Mouse (Mus musculus): ENCODE measurements at regions not wholly inside any gene's neighbourhood (a gene's known extent, or its start where the extent isn't known, plus 50 kb on each side); places are given as distances from the start of the nearest gene placed in this dataset.

DNA sequence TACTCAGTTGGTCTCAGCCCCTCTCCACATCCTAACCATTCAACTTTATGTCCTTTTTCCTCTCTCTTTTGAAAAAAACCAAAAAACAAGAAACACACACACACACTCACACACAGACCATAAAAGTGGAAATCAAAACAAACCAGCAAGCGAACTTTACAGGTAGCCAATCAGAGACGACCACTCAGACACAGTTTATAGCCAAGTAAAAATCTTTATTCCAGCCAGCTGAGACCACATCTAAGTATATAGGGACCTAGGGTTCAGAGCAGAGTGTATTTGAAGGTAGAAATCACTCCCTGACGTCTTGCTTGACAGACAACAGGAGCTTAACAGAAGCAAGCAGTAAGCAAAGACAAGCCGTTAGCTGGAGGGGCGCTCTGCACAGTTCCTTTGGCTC, 553.3 kb downstream of the Gm19410 start:
- H3K36me3 ChIP-seq (ENCODE audit: control insufficient read depth, insufficient read depth, low read length): no peaks in the 10 kb centered on the region
- ATAC-seq (ENCODE audit: insufficient number of reproducible peaks, low FRiP score, low TSS enrichment, low read depth) (no peak), DNase-seq (ENCODE audit: low spot score) (no peak)
- H3K9me3 ChIP-seq (ENCODE audit: control insufficient read depth, low read length): no peaks in the 10 kb centered on the region
- H3K4me2 ChIP-seq (ENCODE audit: low read depth, severe bottlenecking): no peak overlapping the region
- 36% methylated on average over 5 of the region's 5 CpGs for WGBS
- H3K4me3 ChIP-seq (ENCODE audit: low read depth, low read length): no peak overlapping the region
- H3K27me3 ChIP-seq (ENCODE audit: control insufficient read depth, insufficient read depth, low read length): no peaks in the 10 kb centered on the region
- no peak overlapping the region for H3K27ac ChIP-seq (replicated peaks; ENCODE audit: low read depth, low read length)
- H3K4me1 ChIP-seq (ENCODE audit: control insufficient read depth, insufficient read depth, low read length): no peaks in the 10 kb centered on the region
- no peak overlapping the region for H3K9ac ChIP-seq (ENCODE audit: low read length)

DNA sequence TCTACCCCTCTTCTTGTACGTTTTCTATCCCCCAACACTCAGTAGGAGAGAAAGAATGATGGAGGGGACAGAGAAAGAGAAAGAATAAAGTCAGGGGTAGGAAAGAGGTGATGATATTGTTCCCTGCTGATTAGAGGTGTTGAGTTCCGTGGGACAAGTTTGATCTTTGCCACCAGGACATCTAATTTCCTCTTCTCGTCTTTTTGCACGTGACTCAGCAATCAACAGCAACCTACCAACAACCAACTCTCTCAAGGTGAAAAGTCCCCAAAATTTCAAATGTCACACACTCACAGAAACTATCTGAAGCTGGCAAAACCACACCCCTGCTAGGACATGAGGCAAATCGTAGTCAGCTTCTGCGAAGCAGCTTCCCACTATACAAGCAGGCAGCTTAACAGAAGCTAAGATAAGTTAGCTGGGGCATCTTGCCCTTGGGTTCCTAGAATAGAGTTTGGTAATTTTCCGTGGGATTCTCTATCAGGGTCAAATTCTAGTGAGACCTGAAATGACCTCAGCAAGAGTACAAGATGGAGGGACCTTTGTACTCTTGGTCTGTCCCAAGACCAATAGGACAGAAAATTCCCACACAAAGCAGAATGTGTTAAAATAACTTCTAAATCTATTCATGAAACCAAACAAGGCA, 553.8 kb downstream of the Gm19410 start:
- Histone ChIP-seq H3K36me3 (ENCODE audit: control insufficient read depth, insufficient read depth, low read length) (no peaks in the 10 kb centered on the region), H3K4me2 (ENCODE audit: low read depth, severe bottlenecking) (no peak overlapping the region), H3K27ac (replicated peaks; ENCODE audit: low read depth, low read length) (no peak overlapping the region), H3K27me3 (ENCODE audit: control insufficient read depth, insufficient read depth, low read length) (no peaks in the 10 kb centered on the region), H3K4me1 (ENCODE audit: control insufficient read depth, insufficient read depth, low read length) (no peaks in the 10 kb centered on the region), H3K9me3 (ENCODE audit: control insufficient read depth, low read length) (no peaks in the 10 kb centered on the region), H3K4me3 (ENCODE audit: low read depth, low read length) (no peak overlapping the region), H3K9ac (ENCODE audit: low read length) (no peak overlapping the region)
- WGBS: 43% methylated on average over 7 of the region's 7 CpGs
- DNase-seq (ENCODE audit: low spot score) (no peak), ATAC-seq (ENCODE audit: insufficient number of reproducible peaks, low FRiP score, low TSS enrichment, low read depth) (no peak)

DNA sequence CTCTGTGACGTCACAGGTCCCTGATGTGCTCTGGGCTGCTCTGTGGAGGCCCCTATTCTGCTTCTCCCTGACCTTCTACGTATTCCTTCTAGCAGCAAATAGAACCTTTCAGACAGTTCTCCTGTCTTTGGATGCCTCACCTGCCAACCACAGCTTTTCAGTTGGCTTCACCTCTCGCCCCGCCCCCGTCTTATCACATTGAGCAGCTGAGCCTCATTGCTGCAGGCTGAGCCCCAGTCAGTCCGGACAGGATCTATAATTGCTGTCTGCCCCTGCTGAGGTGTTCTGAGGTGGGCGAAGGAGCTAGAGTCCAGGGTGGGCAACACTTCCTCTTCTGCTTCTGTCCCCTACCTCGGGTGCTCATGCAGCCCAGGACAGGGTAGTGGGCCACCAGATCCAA, 556.5 kb downstream of the Gm19410 start:
- Histone ChIP-seq H3K4me2 (ENCODE audit: low read depth, severe bottlenecking) (no peak overlapping the region), H3K36me3 (ENCODE audit: control insufficient read depth, insufficient read depth, low read length) (no peaks in the 10 kb centered on the region), H3K4me1 (ENCODE audit: control insufficient read depth, insufficient read depth, low read length) (no peaks in the 10 kb centered on the region), H3K9ac (ENCODE audit: low read length) (no peak overlapping the region), H3K4me3 (ENCODE audit: low read depth, low read length) (no peak overlapping the region), H3K27me3 (ENCODE audit: control insufficient read depth, insufficient read depth, low read length) (no peaks in the 10 kb centered on the region), H3K27ac (replicated peaks; ENCODE audit: low read depth, low read length) (no peak overlapping the region), H3K9me3 (ENCODE audit: control insufficient read depth, low read length) (no peaks in the 10 kb centered on the region)
- 81% methylated on average over 8 of the region's 8 CpGs for WGBS
- DNase-seq (ENCODE audit: low spot score) (no peak), ATAC-seq (ENCODE audit: insufficient number of reproducible peaks, low FRiP score, low TSS enrichment, low read depth) (no peak)

GRCm38 (mm10) chr8:36322578-36322977, 557.0 kb downstream of the Gm19410 start:
- H3K4me2 ChIP-seq (ENCODE audit: low read depth, severe bottlenecking): no peak overlapping the region
- ATAC-seq (ENCODE audit: insufficient number of reproducible peaks, low FRiP score, low TSS enrichment, low read depth) (no peak), DNase-seq (ENCODE audit: low spot score) (no peak)
- no peaks in the 10 kb centered on the region for H3K4me1 ChIP-seq (ENCODE audit: control insufficient read depth, insufficient read depth, low read length)
- H3K27ac ChIP-seq (replicated peaks; ENCODE audit: low read depth, low read length): no peak overlapping the region
- no peak overlapping the region for H3K9ac ChIP-seq (ENCODE audit: low read length)
- no peak overlapping the region for H3K4me3 ChIP-seq (ENCODE audit: low read depth, low read length)
- WGBS: 74% methylated on average over 7 of the region's 7 CpGs
- H3K27me3 ChIP-seq (ENCODE audit: control insufficient read depth, insufficient read depth, low read length): no peaks in the 10 kb centered on the region
- no peaks in the 10 kb centered on the region for H3K36me3 ChIP-seq (ENCODE audit: control insufficient read depth, insufficient read depth, low read length)
- H3K9me3 ChIP-seq (ENCODE audit: control insufficient read depth, low read length): no peaks in the 10 kb centered on the region

DNA sequence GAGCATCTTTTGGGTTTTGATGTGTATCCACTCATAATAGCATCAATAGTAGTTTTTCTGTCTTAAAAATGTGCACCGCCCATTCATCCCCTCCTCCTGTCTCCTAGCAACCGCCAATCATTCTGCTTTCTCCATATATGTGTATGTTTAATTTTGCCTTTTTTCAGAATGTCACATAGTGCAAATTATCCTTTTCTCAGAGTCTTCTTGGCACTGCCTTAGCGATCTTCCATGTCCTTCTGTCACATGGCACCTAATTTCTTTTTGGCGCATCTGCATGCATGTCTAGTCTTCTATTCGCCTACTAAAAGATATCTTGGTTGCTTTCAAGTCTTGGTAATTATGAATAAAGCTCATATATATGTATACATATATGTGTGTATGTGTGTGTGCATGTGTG, 573.0 kb downstream of the Gm19410 start:
- no peak overlapping the region for H3K4me2 ChIP-seq (ENCODE audit: low read depth, severe bottlenecking)
- H3K4me1 ChIP-seq (ENCODE audit: control insufficient read depth, insufficient read depth, low read length): no peaks in the 10 kb centered on the region
- H3K27ac ChIP-seq (replicated peaks; ENCODE audit: low read depth, low read length): no peak overlapping the region
- 91% methylated on average over 5 of the region's 5 CpGs for WGBS
- no peak overlapping the region for H3K9ac ChIP-seq (ENCODE audit: low read length)
- no peak for ATAC-seq (ENCODE audit: insufficient number of reproducible peaks, low FRiP score, low TSS enrichment, low read depth)
- no peak for DNase-seq (ENCODE audit: low spot score)
- H3K4me3 ChIP-seq (ENCODE audit: low read depth, low read length): no peak overlapping the region
- no peaks in the 10 kb centered on the region for H3K36me3 ChIP-seq (ENCODE audit: control insufficient read depth, insufficient read depth, low read length)
- H3K27me3 ChIP-seq (ENCODE audit: control insufficient read depth, insufficient read depth, low read length): no peaks in the 10 kb centered on the region
- no peaks in the 10 kb centered on the region for H3K9me3 ChIP-seq (ENCODE audit: control insufficient read depth, low read length)

DNA sequence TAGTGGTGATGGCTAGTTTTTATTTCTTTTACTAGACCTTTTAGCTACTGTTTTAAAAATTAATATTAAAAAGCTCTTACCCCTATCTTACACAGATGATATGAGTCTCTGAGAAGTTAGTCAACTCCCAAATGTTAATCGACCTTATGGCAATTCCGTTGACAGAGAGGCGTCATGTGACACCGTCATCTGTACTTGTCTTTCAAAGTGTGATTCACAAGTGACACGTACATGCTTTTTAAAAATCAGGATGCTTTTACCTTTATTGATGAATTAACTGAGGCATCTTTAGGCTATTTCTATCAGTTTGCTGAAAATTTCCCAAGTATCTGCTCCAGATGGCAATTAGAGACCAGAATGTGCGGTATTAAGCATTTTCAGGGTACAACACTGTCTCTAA, 573.9 kb downstream of the Gm19410 start:
- H3K4me1 ChIP-seq (ENCODE audit: control insufficient read depth, insufficient read depth, low read length): no peaks in the 10 kb centered on the region
- no peak overlapping the region for H3K9ac ChIP-seq (ENCODE audit: low read length)
- no peak overlapping the region for H3K4me3 ChIP-seq (ENCODE audit: low read depth, low read length)
- 91% methylated on average over 6 of the region's 6 CpGs for WGBS
- DNase-seq (ENCODE audit: low spot score): no peak
- H3K36me3 ChIP-seq (ENCODE audit: control insufficient read depth, insufficient read depth, low read length): no peaks in the 10 kb centered on the region
- H3K4me2 ChIP-seq (ENCODE audit: low read depth, severe bottlenecking): no peak overlapping the region
- no peaks in the 10 kb centered on the region for H3K27me3 ChIP-seq (ENCODE audit: control insufficient read depth, insufficient read depth, low read length)
- H3K9me3 ChIP-seq (ENCODE audit: control insufficient read depth, low read length): no peaks in the 10 kb centered on the region
- H3K27ac ChIP-seq (replicated peaks; ENCODE audit: low read depth, low read length): no peak overlapping the region
- no peak for ATAC-seq (ENCODE audit: insufficient number of reproducible peaks, low FRiP score, low TSS enrichment, low read depth)

- Histone ChIP-seq H3K9me3 (ENCODE audit: control insufficient read depth, low read length) (no peaks in the 10 kb centered on the region), H3K27ac (replicated peaks; ENCODE audit: low read depth, low read length) (no peak overlapping the region), H3K36me3 (ENCODE audit: control insufficient read depth, insufficient read depth, low read length) (no peaks in the 10 kb centered on the region), H3K4me1 (ENCODE audit: control insufficient read depth, insufficient read depth, low read length) (no peaks in the 10 kb centered on the region), H3K9ac (ENCODE audit: low read length) (no peak overlapping the region), H3K4me3 (ENCODE audit: low read depth, low read length) (no peak overlapping the region), H3K4me2 (ENCODE audit: low read depth, severe bottlenecking) (no peak overlapping the region), H3K27me3 (ENCODE audit: control insufficient read depth, insufficient read depth, low read length) (no peaks in the 10 kb centered on the region)
- ATAC-seq (ENCODE audit: insufficient number of reproducible peaks, low FRiP score, low TSS enrichment, low read depth) (no peak), DNase-seq (ENCODE audit: low spot score) (no peak)
- WGBS: 76% methylated on average over 3 of the region's 3 CpGs
Observed at GRCm38 (mm10) chr8:36340454-36340853, 574.9 kb downstream of the Gm19410 start.

GRCm38 (mm10) chr8:36341965-36342364, 576.4 kb downstream of the Gm19410 start:
- no peak overlapping the region for H3K9ac ChIP-seq (ENCODE audit: low read length)
- H3K4me2 ChIP-seq (ENCODE audit: low read depth, severe bottlenecking): no peak overlapping the region
- H3K4me1 ChIP-seq (ENCODE audit: control insufficient read depth, insufficient read depth, low read length): no peaks in the 10 kb centered on the region
- H3K36me3 ChIP-seq (ENCODE audit: control insufficient read depth, insufficient read depth, low read length): no peaks in the 10 kb centered on the region
- 68% methylated on average over 4 of the region's 4 CpGs for WGBS
- DNase-seq (ENCODE audit: low spot score) (no peak), ATAC-seq (ENCODE audit: insufficient number of reproducible peaks, low FRiP score, low TSS enrichment, low read depth) (no peak)
- no peak overlapping the region for H3K27ac ChIP-seq (replicated peaks; ENCODE audit: low read depth, low read length)
- no peak overlapping the region for H3K4me3 ChIP-seq (ENCODE audit: low read depth, low read length)
- no peaks in the 10 kb centered on the region for H3K9me3 ChIP-seq (ENCODE audit: control insufficient read depth, low read length)
- H3K27me3 ChIP-seq (ENCODE audit: control insufficient read depth, insufficient read depth, low read length): no peaks in the 10 kb centered on the region

GRCm38 (mm10) chr8:36342650-36343049, 577.1 kb downstream of the Gm19410 start:
- H3K9me3 ChIP-seq (ENCODE audit: control insufficient read depth, low read length): no peaks in the 10 kb centered on the region
- H3K4me1 ChIP-seq (ENCODE audit: control insufficient read depth, insufficient read depth, low read length): no peaks in the 10 kb centered on the region
- no peak for ATAC-seq (ENCODE audit: insufficient number of reproducible peaks, low FRiP score, low TSS enrichment, low read depth)
- no peak overlapping the region for H3K4me3 ChIP-seq (ENCODE audit: low read depth, low read length)
- DNase-seq (ENCODE audit: low spot score): no peak
- no peak overlapping the region for H3K4me2 ChIP-seq (ENCODE audit: low read depth, severe bottlenecking)
- WGBS: 81% methylated on average over 5 of the region's 5 CpGs
- no peak overlapping the region for H3K27ac ChIP-seq (replicated peaks; ENCODE audit: low read depth, low read length)
- no peaks in the 10 kb centered on the region for H3K27me3 ChIP-seq (ENCODE audit: control insufficient read depth, insufficient read depth, low read length)
- no peak overlapping the region for H3K9ac ChIP-seq (ENCODE audit: low read length)
- no peaks in the 10 kb centered on the region for H3K36me3 ChIP-seq (ENCODE audit: control insufficient read depth, insufficient read depth, low read length)

Measured in limb, embryonic 11.5 days (tissue).